Mouse (Mus musculus): Measurements from ENCODE around the gene Ptges. TPM values are rescaled to one million over a fixed set of nuclear protein-coding genes. Genes with fewer than 3 reads are reported as not detected.
A peak's percentile ranks its signal among the peaks of the same experiment; 100 is the strongest.

Gene Ptges
- total and polyA plus RNA-seq, 2 experiments from 2014 or later = 6.7 to 8.0 TPM

GRCm38 (mm10) chr2:30959856-30960255, 30.2 kb upstream of the Ptges start:
- Histone ChIP-seq H3K4me3 (ENCODE audit: low read depth, low read length) (no peak overlapping the region), H3K27ac (ENCODE audit: low read depth, low read length) (no peak overlapping the region), H3K36me3 (ENCODE audit: insufficient read depth, low read length) (peaks cover 84% of the 10 kb centered on the region), H3K4me1 (ENCODE audit: insufficient read depth, low read length) (no peaks in the 10 kb centered on the region), H3K9me3 (ENCODE audit: low read length) (no peaks in the 10 kb centered on the region), H3K9ac (replicated peaks; ENCODE audit: low read length, poor library complexity, severe bottlenecking) (no peak overlapping the region), H3K27me3 (ENCODE audit: insufficient read depth, low read length) (no peaks in the 10 kb centered on the region), H3K4me2 (ENCODE audit: low read depth, low read length, poor library complexity, severe bottlenecking) (no peak overlapping the region)
- WGBS = 61% methylated on average over 5 of the region's 5 CpGs
- DNase-seq (ENCODE audit: low spot score) (no peak), ATAC-seq (ENCODE audit: low FRiP score) (no peak)
- no peak for TF ChIP-seq CTCF (IDR thresholded peaks at IDR 0.05)

- Histone ChIP-seq H3K36me3 (ENCODE audit: insufficient read depth, low read length) (peaks cover 78% of the 10 kb centered on the region), H3K4me1 (ENCODE audit: insufficient read depth, low read length) (peaks cover 9% of the 10 kb centered on the region)
- WGBS = 90% methylated on average over 14 of the region's 14 CpGs
Measured at GRCm38 (mm10) chr2:30958726-30959125, 29.1 kb upstream of the Ptges start.

GRCm38 (mm10) chr2:30957511-30957910, 27.8 kb upstream of the Ptges start:
- DNase-seq (ENCODE audit: low spot score) = no peak

More at GRCm38 (mm10) chr2:30958726-30959125, 29.1 kb upstream of the Ptges start:
- H3K4me2 ChIP-seq (ENCODE audit: low read depth, low read length, poor library complexity, severe bottlenecking) = no peak overlapping the region
- no peak overlapping the region for H3K27ac ChIP-seq (ENCODE audit: low read depth, low read length)
- no peak overlapping the region for H3K9ac ChIP-seq (replicated peaks; ENCODE audit: low read length, poor library complexity, severe bottlenecking)
- no peaks in the 10 kb centered on the region for H3K9me3 ChIP-seq (ENCODE audit: low read length)
- DNase-seq (ENCODE audit: low spot score) = no peak
- no peak overlapping the region for H3K4me3 ChIP-seq (ENCODE audit: low read depth, low read length)
- TF ChIP-seq CTCF (IDR thresholded peaks at IDR 0.05) = no peak
- ATAC-seq (ENCODE audit: low FRiP score) = no peak
- no peaks in the 10 kb centered on the region for H3K27me3 ChIP-seq (ENCODE audit: insufficient read depth, low read length)

DNA sequence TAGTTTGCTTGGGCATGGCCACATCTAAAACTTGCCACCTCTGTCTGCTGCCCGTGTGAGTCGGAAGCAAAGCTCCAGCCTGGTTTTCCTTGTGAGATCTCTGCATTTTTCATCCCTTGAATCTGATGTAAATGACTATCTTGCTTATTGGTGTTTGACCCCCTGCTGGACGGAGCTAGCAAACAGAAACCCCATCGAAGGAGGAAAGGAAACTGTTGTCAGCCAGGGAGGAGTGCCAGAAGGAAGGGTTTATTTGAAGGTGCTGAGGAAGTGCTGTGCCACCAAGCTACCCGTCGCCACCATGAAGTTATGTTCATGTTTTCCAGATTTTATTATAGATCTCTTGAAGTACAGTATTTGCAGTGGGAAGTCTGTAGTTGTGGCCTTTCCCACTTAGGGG, 25.1 kb upstream of the Ptges start:
- no peaks in the 10 kb centered on the region for H3K27me3 ChIP-seq (ENCODE audit: insufficient read depth, low read length)
- no peak for ATAC-seq (ENCODE audit: low FRiP score)
- H3K4me2 ChIP-seq (ENCODE audit: low read depth, low read length, poor library complexity, severe bottlenecking) = peak overlapping the region; percentile 79; the same call in 1 of the 2 replicates
- TF ChIP-seq CTCF (IDR thresholded peaks at IDR 0.05) = peak; percentile 15
- no peak overlapping the region for H3K4me3 ChIP-seq (ENCODE audit: low read depth, low read length)
- H3K36me3 ChIP-seq (ENCODE audit: insufficient read depth, low read length) = peaks cover 45% of the 10 kb centered on the region
- no peak for DNase-seq (ENCODE audit: low spot score)
- no peaks in the 10 kb centered on the region for H3K9me3 ChIP-seq (ENCODE audit: low read length)
- no peak overlapping the region for H3K27ac ChIP-seq (ENCODE audit: low read depth, low read length)
- 71% methylated on average over 6 of the region's 6 CpGs for WGBS
- 0 out of 2 replicates have a peak overlapping the region, but pooled peaks have one; percentile 79 for H3K9ac ChIP-seq (replicated peaks; ENCODE audit: low read length, poor library complexity, severe bottlenecking)
- H3K4me1 ChIP-seq (ENCODE audit: insufficient read depth, low read length) = peaks cover 13% of the 10 kb centered on the region

More at GRCm38 (mm10) chr2:30957511-30957910, 27.8 kb upstream of the Ptges start:
- peaks cover 9% of the 10 kb centered on the region for H3K4me1 ChIP-seq (ENCODE audit: insufficient read depth, low read length)
- no peak overlapping the region for H3K27ac ChIP-seq (ENCODE audit: low read depth, low read length)
- H3K36me3 ChIP-seq (ENCODE audit: insufficient read depth, low read length) = peaks cover 66% of the 10 kb centered on the region
- no peak overlapping the region for H3K4me3 ChIP-seq (ENCODE audit: low read depth, low read length)
- H3K4me2 ChIP-seq (ENCODE audit: low read depth, low read length, poor library complexity, severe bottlenecking) = no peak overlapping the region
- ATAC-seq (ENCODE audit: low FRiP score) = no peak
- no peak for TF ChIP-seq CTCF (IDR thresholded peaks at IDR 0.05)
- no peaks in the 10 kb centered on the region for H3K27me3 ChIP-seq (ENCODE audit: insufficient read depth, low read length)
- WGBS = 88% methylated on average over 4 of the region's 4 CpGs
- no peak overlapping the region for H3K9ac ChIP-seq (replicated peaks; ENCODE audit: low read length, poor library complexity, severe bottlenecking)
- no peaks in the 10 kb centered on the region for H3K9me3 ChIP-seq (ENCODE audit: low read length)

DNA sequence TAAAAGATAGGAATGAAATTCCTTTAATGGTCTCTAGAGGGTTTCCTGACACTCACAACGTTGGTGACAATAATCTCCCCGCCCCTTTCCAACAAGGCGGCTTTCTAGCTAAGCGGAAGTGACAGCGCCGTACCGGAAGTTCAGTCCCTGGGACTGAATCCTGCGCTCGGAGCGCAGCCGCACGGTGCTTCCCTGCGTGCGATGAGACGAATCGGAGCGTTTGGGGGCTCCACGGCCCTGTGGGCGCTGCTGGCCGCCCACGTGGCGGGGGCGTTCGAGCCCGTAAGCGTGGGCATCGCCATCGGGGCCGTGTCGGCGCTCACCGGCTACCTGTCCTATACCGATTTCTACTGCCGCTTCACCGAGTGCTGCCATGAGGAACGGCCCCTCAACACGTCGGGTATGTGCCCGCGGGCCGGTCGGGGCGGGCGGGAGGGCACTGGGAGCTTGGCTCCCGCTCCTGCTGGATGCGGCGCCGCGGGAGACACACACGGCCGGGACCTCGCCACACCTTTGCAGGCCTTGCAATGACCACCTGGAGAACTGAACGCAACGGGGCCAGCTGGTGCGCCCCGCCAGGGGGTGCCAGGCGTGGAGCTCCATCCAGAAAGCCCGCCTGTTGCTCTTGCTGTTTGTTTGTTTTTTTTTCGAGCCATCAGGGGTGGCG, 23.3 kb upstream of the Ptges start, which contains the start of gene Tor1b:
Tor1b (plus strand) TSS at position 136 of the 667 bp plus-strand sequence.
- H3K27ac ChIP-seq (ENCODE audit: low read depth, low read length) = peak within 1 kb of the TSS; percentile 67
- H3K4me3 ChIP-seq (ENCODE audit: low read depth, low read length) = peak within 1 kb of the TSS; percentile 82
- WGBS = under 1% methylated on average over 57 of the region's 60 CpGs
- peak within 1 kb of the TSS; percentile 79 for H3K9ac ChIP-seq (replicated peaks; ENCODE audit: low read length, poor library complexity, severe bottlenecking)
- peak; percentile 92 for ATAC-seq (ENCODE audit: low FRiP score)
- peak; percentile 97 for DNase-seq (ENCODE audit: low spot score)
- no peaks in the 10 kb centered on the region for H3K27me3 ChIP-seq (ENCODE audit: insufficient read depth, low read length)
- peaks cover 13% of the 10 kb centered on the region for H3K4me1 ChIP-seq (ENCODE audit: insufficient read depth, low read length)
- H3K9me3 ChIP-seq (ENCODE audit: low read length) = no peaks in the 10 kb centered on the region
- peak; percentile 51 for TF ChIP-seq CTCF (IDR thresholded peaks at IDR 0.05)
- peaks cover 27% of the 10 kb centered on the region for H3K36me3 ChIP-seq (ENCODE audit: insufficient read depth, low read length)
- peak within 1 kb of the TSS; percentile 79 for H3K4me2 ChIP-seq (ENCODE audit: low read depth, low read length, poor library complexity, severe bottlenecking)

GRCm38 (mm10) chr2:30952457-30952823, 22.8 kb upstream of the Ptges start:
- H3K27me3 ChIP-seq (ENCODE audit: insufficient read depth, low read length) = no peaks in the 10 kb centered on the region
- peak overlapping the region; percentile 82 for H3K4me3 ChIP-seq (ENCODE audit: low read depth, low read length)
- DNase-seq (ENCODE audit: low spot score) = no peak
- peaks cover 13% of the 10 kb centered on the region for H3K4me1 ChIP-seq (ENCODE audit: insufficient read depth, low read length)
- no peak; the same call in 1 of the 2 replicates for ATAC-seq (ENCODE audit: low FRiP score)
- peaks cover 22% of the 10 kb centered on the region for H3K36me3 ChIP-seq (ENCODE audit: insufficient read depth, low read length)
- peak overlapping the region; percentile 20; the same call in 1 of the 2 replicates for H3K9ac ChIP-seq (replicated peaks; ENCODE audit: low read length, poor library complexity, severe bottlenecking)
- no peaks in the 10 kb centered on the region for H3K9me3 ChIP-seq (ENCODE audit: low read length)
- H3K27ac ChIP-seq (ENCODE audit: low read depth, low read length) = peak overlapping the region; percentile 67
- no peak for TF ChIP-seq CTCF (IDR thresholded peaks at IDR 0.05)
- whole genome bisulfite sequencing = 29% methylated on average over 5 of the region's 5 CpGs
- peak overlapping the region; percentile 79 for H3K4me2 ChIP-seq (ENCODE audit: low read depth, low read length, poor library complexity, severe bottlenecking)

Data from midbrain, postnatal 0 days (tissue).